16 mouse cellular contexts compared by ENCODE assay signal in the genomic region with DNA sequence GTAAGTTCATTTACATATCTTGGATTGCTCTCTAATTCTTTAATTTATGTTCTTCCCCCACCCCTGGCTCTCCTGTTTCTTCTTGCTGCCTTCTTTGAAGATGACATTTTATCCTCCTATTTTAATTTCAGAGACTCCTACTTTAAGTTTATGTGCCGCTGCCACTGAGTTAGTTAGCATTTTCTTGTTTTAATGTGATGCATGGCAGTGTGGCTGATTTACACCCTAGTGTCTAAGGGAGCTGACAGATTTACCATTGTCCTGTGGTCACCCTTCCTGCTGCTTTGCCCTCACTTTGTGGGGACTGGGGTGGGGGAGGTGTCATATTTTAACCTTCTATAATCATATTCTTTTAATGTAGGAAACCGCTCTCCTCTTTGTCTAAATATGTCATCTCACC.
"Had no signal": no experiment of that assay in that cellular context is flagged by ENCODE, and none has a peak within 500 bp of the region (broad histone marks: within the 10 kb centered on the region; RNA-seq: fewer than 3 reads in every experiment).

No protein-coding gene starts in this region.

- H3K27ac ChIP-seq: limb, embryonic 10.5 days; liver, embryonic 15.5 days; neural tube, embryonic 12.5 days had no signal

- H3K9me3 ChIP-seq: limb, embryonic 10.5 days; liver, embryonic 15.5 days; neural tube, embryonic 12.5 days had no signal

- H3K9ac ChIP-seq: liver, embryonic 15.5 days; neural tube, embryonic 12.5 days had no signal

- H3K4me2 ChIP-seq: liver, embryonic 11.5 days; liver, embryonic 15.5 days; neural tube, embryonic 12.5 days had no signal

- ATAC-seq: intestine, postnatal 0 days; lung, postnatal 0 days had no signal

- H3K4me3 ChIP-seq: left cerebral cortex, adult 2 months; limb, embryonic 10.5 days; liver, embryonic 15.5 days; myocyte; neural tube, embryonic 12.5 days had no signal

- H3K4me1 ChIP-seq: liver, embryonic 15.5 days had no signal

- DNase-seq: kidney, adult 9 months; lung, adult 2 months; lung, postnatal 36 days; retina, postnatal 1 day; right cerebral cortex, postnatal 4 days; spleen, adult 18-20 months; thymus, adult 18-20 months; thymus, postnatal 14 days had no signal

- H3K27me3 ChIP-seq: liver, embryonic 15.5 days; neural tube, embryonic 12.5 days had no signal

- H3K36me3 ChIP-seq: limb, embryonic 10.5 days; liver, embryonic 15.5 days; neural tube, embryonic 12.5 days had no signal
